Mouse (Mus musculus) stomach, postnatal 0 days (tissue): ENCODE data around the gene Kif5c. TPM values are rescaled to one million over a fixed set of nuclear protein-coding genes. Genes with fewer than 3 reads are reported as not detected.

Experiments
- ATAC-seq: fragments of 200-750 bp; cut with Nextera tagmentation; 2 replicates; pipeline ENCODE4 v1.8.0; 2017; ENCODE audit not compliant: low FRiP score, low TSS enrichment
- DNase-seq: peaks from one replicate; pipeline ENCODE4 v3.0.0-alpha.2; 2016; ENCODE audit warnings: low spot score
- H3K27ac ChIP-seq: fragments of 300-500 bp; sonication (generic); replicated peaks from 2 replicates; pipeline ENCODE4 v1.5.1; 2014; ENCODE audit warnings: mild to moderate bottlenecking, control low read depth
- H3K27me3 ChIP-seq: fragments of 300-500 bp; sonication (generic); 2 replicates; pipeline ENCODE4 v1.6.1; 2014; ENCODE audit warnings: low read length; ENCODE audit not compliant: control insufficient read depth, insufficient read depth
- H3K36me3 ChIP-seq: fragments of 300-500 bp; sonication (generic); 2 replicates; pipeline ENCODE4 v1.6.1; 2014; ENCODE audit warnings: low read length, mixed read lengths; ENCODE audit not compliant: control insufficient read depth, insufficient read depth
- H3K4me1 ChIP-seq: fragments of 300-500 bp; sonication (generic); replicated peaks from 2 replicates; pipeline ENCODE4 v1.6.1; 2014; ENCODE audit warnings: antibody characterized with exemption; ENCODE audit not compliant: control insufficient read depth, insufficient read depth
- H3K4me2 ChIP-seq: fragments of 300-500 bp; sonication (generic); replicated peaks from 2 replicates; pipeline ENCODE4 v1.6.1; 2014; ENCODE audit warnings: low read depth, mild to moderate bottlenecking, control low read depth, moderate library complexity
- H3K4me3 ChIP-seq: fragments of 300-500 bp; sonication (generic); 2 replicates; pipeline ENCODE4 v1.5.1; 2014; ENCODE audit warnings: low read depth, low read length, control low read depth
- H3K9ac ChIP-seq: fragments of 300-500 bp; sonication (generic); 2 replicates; pipeline ENCODE4 v1.6.1; 2014; ENCODE audit warnings: mild to moderate bottlenecking, low read length, control low read depth, mixed read lengths
- H3K9me3 ChIP-seq: fragments of 300-500 bp; sonication (generic); 2 replicates; pipeline ENCODE4 v1.6.1; 2016; ENCODE audit warnings: low read length; ENCODE audit not compliant: control insufficient read depth
- CTCF ChIP-seq: IDR thresholded peaks from 2 replicates; pipeline ENCODE4 v1.5.1; 2016; ENCODE audit warnings: antibody characterized with exemption, low read depth, mild to moderate bottlenecking, moderate library complexity
- EP300 ChIP-seq: optimal IDR thresholded peaks from 2 replicates; pipeline ENCODE3; 2016; ENCODE audit warnings: antibody characterized with exemption
- WGBS: fragments of 180-500 bp; shearing (Covaris S2); extraction: QIAGEN DNeasy Blood & Tissue Kit; methylation state at CpG from one replicate; pipeline ENCODE4 v1.1.7; 2014; 5-methylcytosine and 5-hydroxymethylcytosine counted together
- polyA plus RNA-seq: library from polyadenylated mRNA; unstranded; fragments of >200 nt; fragmentation: Nextera tagmentation; extraction: Ambion mirVana; gene quantifications from 2 replicates; pipeline ENCODE4 v1.2.1, GENCODE M21; 2015

Gene Kif5c
- polyA plus RNA-seq, 1 experiment from 2014 or later: 2.8 TPM

DNA sequence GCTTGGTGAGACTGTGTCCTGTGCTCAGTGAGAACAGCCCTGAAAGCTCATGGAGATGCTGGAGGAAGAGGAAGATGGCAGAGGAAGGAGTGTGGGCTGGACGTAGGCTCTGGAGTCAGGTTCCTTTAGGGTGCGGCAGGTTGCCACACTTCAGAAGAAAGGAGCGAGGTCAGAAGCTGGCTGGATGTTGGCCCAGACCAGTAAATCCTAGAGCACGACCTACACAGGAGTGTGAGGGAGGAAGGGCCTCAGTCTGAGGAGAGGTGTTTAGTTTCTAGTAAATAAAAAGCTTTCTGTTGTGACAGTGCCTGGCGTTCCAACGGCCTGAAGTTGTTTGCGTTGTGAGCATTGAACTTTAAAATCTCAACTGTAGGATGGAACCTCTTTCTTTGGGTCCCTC is 59.3 kb downstream of the Kif5c start:
- Histone ChIP-seq H3K9me3 (no peaks in the 10 kb centered on the region), H3K27me3 (no peaks in the 10 kb centered on the region), H3K27ac (no peak overlapping the region), H3K4me3 (no peak overlapping the region), H3K9ac (no peak overlapping the region), H3K4me1 (no peaks in the 10 kb centered on the region), H3K4me2 (no peak overlapping the region), H3K36me3 (no peaks in the 10 kb centered on the region)
- DNase-seq (no peak), ATAC-seq (no peak)
- no peak for TF ChIP-seq CTCF
- TF ChIP-seq EP300: no peak
- WGBS: 60% methylated on average over 7 of the region's 7 CpGs

DNA sequence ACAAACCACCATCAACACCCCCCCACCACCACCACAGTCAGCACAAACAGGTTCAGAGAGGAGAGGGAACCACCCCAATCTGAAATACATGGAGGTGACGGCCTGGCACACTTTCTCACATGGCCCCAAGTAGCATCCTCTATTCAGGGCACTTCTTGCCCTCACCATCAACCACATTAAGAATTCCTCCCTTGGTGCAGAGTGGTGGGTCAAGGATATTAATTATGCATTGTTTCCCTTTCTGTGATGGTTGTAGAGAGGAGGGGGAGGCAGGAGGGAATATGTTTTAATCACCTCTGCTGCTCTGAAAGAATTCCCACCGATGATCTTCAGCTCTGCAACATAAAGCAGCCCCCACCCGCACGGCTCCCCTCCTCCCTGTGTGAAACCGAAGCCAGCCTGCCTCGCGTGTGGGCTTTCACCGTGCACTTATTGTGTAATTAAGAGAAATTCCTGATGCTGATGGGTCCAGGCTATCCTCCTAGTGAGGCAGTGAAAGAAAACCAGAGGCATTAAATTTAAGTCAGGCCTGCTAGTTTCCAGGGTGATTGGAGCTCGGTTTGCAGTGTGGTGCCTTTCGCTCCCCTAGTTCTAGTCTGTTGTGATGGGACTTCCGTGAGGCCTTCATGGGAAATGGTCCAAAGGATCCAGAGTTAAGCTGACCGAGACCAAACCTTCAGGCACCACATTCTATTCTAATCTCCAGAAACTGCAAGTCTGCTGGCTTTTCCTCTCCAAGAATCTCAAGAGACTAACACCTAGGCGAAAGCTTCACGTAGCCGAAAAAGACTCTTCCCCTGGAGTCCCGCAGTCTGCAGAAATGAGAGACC is 60.3 kb downstream of the Kif5c start:
- ATAC-seq: no peak
- no peaks in the 10 kb centered on the region for H3K9me3 ChIP-seq
- H3K4me3 ChIP-seq: no peak overlapping the region
- H3K27me3 ChIP-seq: no peaks in the 10 kb centered on the region
- H3K36me3 ChIP-seq: no peaks in the 10 kb centered on the region
- no peaks in the 10 kb centered on the region for H3K4me1 ChIP-seq
- no peak for DNase-seq
- TF ChIP-seq CTCF (no peak), EP300 (no peak)
- H3K4me2 ChIP-seq: no peak overlapping the region
- no peak overlapping the region for H3K9ac ChIP-seq
- H3K27ac ChIP-seq: no peak overlapping the region
- 72% methylated on average over 16 of the region's 16 CpGs for WGBS

DNA sequence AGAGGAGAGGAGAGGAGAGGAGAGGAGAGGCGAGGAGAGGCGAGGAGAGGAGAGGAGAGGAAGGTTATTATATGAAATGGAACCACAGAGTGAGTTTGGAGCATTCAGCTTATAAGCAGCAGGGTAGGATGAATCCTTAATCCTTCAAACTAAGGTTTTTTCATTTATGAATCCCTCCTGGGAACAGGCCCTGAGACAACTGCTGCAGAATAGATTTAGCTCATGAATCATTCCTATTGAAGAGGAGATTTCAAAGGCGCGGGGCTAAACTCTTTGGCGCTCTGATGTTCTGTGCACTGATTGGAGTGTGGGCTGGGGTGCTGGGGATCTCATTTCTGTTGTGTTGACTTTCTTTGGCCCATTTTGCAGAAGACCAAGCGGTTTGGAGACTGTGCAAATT is 63.7 kb downstream of the Kif5c start:
- no peak for DNase-seq
- Histone ChIP-seq H3K27ac (no peak overlapping the region), H3K4me2 (no peak overlapping the region), H3K36me3 (no peaks in the 10 kb centered on the region), H3K27me3 (no peaks in the 10 kb centered on the region), H3K9me3 (no peaks in the 10 kb centered on the region), H3K4me1 (no peaks in the 10 kb centered on the region), H3K4me3 (no peak overlapping the region), H3K9ac (no peak overlapping the region)
- 81% methylated on average over 6 of the region's 6 CpGs for WGBS
- ATAC-seq: no peak
- no peak for TF ChIP-seq EP300
- TF ChIP-seq CTCF: no peak

DNA sequence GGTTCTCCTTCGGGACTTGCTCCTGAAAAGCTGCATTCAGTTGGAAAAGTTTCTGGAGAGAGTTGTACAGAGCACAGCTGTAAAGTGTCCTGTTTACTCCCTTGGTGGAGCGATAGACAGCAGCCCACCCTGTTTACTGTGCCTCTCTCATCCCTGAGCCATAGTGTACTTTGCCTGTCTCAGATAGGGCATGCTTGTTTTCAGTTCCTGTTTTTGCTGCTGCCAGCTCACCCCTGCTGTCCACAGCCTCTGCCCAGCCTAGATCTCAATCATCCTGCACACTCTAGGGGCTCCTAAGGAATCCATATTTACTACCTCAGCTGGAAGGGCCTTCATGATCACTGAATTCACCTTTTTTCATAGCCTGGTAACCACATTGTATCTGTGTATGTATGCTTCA is 65.7 kb downstream of the Kif5c start:
- no peak overlapping the region for H3K27ac ChIP-seq
- H3K36me3 ChIP-seq: no peaks in the 10 kb centered on the region
- no peak overlapping the region for H3K4me2 ChIP-seq
- DNase-seq (no peak), ATAC-seq (no peak)
- no peak overlapping the region for H3K4me3 ChIP-seq
- TF ChIP-seq EP300 (no peak), CTCF (no peak)
- no peaks in the 10 kb centered on the region for H3K9me3 ChIP-seq
- WGBS: 66% methylated on average over 2 of the region's 2 CpGs
- H3K4me1 ChIP-seq: no peaks in the 10 kb centered on the region
- H3K9ac ChIP-seq: no peak overlapping the region
- no peaks in the 10 kb centered on the region for H3K27me3 ChIP-seq

DNA sequence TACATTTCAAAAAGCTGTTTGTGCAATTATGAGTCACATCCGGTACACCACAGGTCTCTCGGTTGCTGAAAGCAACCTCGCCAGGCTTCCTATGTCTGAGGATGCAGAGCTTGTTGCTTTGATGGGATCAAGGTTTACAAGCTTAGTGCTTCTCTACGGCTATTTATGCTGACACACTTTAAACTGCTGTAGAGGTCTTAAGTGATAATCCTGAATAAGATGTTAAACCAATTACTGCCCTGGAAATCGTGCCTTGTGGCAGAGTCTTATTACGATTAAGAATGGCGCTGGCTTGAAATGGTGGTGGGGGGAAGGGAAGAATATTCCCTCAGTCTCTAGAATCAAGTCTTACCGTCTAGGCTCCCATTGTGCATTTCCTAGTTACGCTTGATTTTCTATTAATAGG is 71.3 kb downstream of the Kif5c start:
- Histone ChIP-seq H3K9me3 (no peaks in the 10 kb centered on the region), H3K9ac (no peak overlapping the region), H3K36me3 (no peaks in the 10 kb centered on the region), H3K27ac (no peak overlapping the region), H3K4me1 (no peaks in the 10 kb centered on the region), H3K27me3 (no peaks in the 10 kb centered on the region), H3K4me2 (no peak overlapping the region), H3K4me3 (no peak overlapping the region)
- ATAC-seq (no peak), DNase-seq (no peak)
- TF ChIP-seq CTCF (no peak), EP300 (no peak)
- WGBS: 78% methylated on average over 9 of the region's 9 CpGs

DNA sequence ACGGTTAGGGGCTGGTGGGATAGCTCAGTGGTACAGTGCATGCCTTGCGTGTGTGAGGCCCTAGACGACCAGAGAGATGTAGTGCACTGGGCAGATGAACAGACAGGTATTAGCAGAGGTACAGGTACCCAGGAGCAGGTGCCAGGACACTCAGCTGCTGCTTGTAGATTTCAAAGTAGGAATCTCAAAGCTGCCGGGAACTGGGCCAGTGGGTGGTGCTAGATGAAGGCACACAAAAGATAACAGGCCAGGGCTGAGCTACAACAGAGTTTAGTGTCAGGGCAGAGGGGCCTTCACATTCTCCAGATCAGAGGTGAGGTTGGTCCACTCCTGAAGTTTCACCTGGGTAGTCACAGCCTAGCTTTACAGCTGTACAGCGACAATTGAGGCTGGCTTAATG is 72.3 kb downstream of the Kif5c start:
- ATAC-seq: no peak
- Histone ChIP-seq H3K36me3 (no peaks in the 10 kb centered on the region), H3K27me3 (no peaks in the 10 kb centered on the region), H3K4me1 (no peaks in the 10 kb centered on the region), H3K9ac (no peak overlapping the region), H3K4me2 (no peak overlapping the region), H3K9me3 (no peaks in the 10 kb centered on the region), H3K4me3 (no peak overlapping the region), H3K27ac (no peak overlapping the region)
- TF ChIP-seq EP300 (no peak), CTCF (no peak)
- no peak for DNase-seq
- 71% methylated on average over 5 of the region's 5 CpGs for WGBS
